In the genomic region with DNA sequence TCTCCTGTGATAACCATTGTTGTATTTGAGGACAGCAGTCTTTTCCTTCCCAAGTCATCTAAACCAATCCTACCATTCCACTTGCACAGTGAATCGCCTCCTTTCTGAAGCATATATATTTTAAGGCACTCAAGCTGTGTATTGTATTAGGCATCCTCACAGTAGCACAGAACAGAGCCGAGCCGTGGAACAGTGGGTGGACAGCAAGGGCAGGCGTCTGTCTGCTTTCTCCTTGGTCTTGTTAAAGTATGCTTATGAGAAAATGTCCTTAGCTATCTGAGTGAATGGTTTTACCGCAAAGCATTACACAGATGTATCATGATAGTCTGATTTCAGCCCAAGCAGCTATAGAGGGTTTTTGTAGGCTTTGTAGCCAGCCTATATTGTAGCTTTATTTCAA, we compare ENCODE assay signal across 19 mouse cellular contexts.
DNase-seq lines count a peak whose midpoint lies in the region.
"Had no signal": no experiment of that assay in that cellular context is flagged by ENCODE, and none has a peak within 500 bp of the region (broad histone marks: within the 10 kb centered on the region; RNA-seq: fewer than 3 reads in every experiment).

No protein-coding gene starts in this region.

- DNase-seq in frontal cortex, adult 2 months (ENCODE audit: extremely low spot score in 1 of 2, low spot score in 1 of 2): peak; percentile 23 to 47
- no peak for DNase-seq in frontal cortex, postnatal 14 days (ENCODE audit: low spot score in 2 of 2)
- peak; percentile 31 for DNase-seq in layer of hippocampus, adult 9-11 months
- no peak for DNase-seq in layer of hippocampus, adult 9-10 months (ENCODE audit: low spot score)
- peak; percentile 34 for DNase-seq in right cerebral cortex, adult 18-20 months
- DNase-seq in right cerebral cortex, postnatal 25 days: no peak
- no peak for DNase-seq in urinary bladder, postnatal 25 days (ENCODE audit: low spot score)
- DNase-seq: adrenal gland, postnatal 10 days; cerebellum, adult 2 months; cerebellum, postnatal 25 days; forebrain, postnatal 0 days; gastrocnemius, postnatal 14 days; heart, adult 11 months; kidney, adult 8-10 months; kidney, postnatal 10 days; liver, embryonic 13.5 days; lung, adult 2 months; spleen, adult 18-20 months; thymus, postnatal 14 days had no signal

Comparison
In these comparisons a context has a peak if more than half of its experiments do, and no peak if none do; other contexts are left out.
1. DNase-seq: peak in frontal cortex, adult 2 months (2 of 2), layer of hippocampus, adult 9-11 months (single experiment) and right cerebral cortex, adult 18-20 months (single experiment); none in frontal cortex, postnatal 14 days (0 of 2), layer of hippocampus, adult 9-10 months (single experiment), right cerebral cortex, postnatal 25 days (single experiment) and urinary bladder, postnatal 25 days (single experiment).